Mouse (Mus musculus): ENCODE measurements around the gene Ascl5. TPM values are rescaled to one million over a fixed set of nuclear protein-coding genes. Genes with fewer than 3 reads are reported as not detected.

The Ascl5 gene
- not detected for polyA plus RNA-seq (2017; shearing (Covaris generic))

GRCm38 (mm10) chr1:136050312-136051012, at the start of gene Ascl5:
Gene Ascl5 (plus strand): TSS chr1:136050804.

DNA sequence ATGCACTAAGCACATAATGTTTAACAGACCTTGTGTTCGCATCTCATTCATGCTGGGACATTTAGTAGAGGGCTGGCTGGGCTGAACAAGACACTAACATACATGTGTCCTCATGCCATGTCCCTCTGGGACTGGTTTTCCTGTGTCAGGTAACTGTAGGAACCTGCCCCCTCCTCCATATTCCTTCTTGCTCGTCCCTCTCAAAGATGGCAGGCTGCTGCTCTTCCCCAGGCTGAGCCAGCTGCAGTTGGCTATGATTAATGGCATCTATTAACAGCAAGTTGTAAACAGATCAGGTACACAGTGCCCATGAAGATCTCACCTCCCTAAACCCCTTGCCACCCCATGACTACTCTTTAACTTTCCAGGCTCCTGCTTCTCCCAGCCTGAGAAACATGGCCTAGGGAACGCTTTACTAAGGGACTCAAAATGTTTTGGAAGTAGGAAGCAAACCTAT, 44.3 kb upstream of the Ascl5 start, which contains the start of gene Igfn1:
TSS of gene Igfn1 (minus strand) at position 51 of the 457 bp plus-strand sequence.

DNA sequence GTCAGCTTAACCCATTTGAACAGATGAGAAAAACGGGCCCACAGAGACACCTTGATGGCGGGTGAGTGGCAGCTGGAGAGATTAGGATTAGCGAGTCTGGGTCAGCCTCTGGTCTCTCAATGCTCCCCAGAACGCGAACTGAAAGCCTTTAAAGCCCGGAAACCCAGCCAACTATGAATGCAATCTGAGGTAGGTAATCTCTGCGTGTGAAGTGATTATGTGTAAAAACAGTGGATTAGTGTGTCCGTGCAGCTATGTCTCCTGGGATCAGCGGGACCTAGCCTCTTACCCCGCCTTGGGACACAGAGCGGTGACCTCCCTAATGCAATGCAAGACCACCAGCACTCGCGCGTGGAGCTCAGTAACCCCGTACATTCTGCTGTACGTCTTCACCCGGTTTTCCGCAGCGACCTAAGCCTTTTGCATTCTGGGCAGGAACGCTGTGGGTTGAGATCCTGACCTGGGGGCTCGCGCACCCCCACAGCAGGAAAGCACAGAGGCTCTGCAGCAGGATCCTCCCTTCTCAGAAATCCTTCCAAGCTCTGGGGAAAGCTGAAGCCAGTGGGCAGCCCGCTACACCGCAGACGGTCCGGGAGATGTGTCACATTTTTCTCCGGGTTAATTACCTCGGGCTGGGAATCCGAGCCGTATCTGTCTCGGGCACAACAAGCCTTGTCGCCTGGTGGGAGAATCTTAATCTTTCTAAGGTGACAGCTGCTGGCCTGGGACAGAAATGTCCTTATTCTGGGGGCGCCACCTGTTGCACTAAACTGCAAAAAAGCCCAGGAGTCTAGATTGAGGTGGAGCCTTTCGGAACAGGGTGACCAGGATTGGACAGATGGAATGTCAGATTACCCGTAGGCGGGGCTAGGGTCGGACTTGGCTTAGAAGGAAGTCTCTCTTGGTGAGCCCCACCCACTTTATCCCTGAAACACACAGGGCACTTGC, 43.1 kb upstream of the Ascl5 start, which contains the start of gene Tmem9:
TSS of gene Tmem9 (plus strand) at position 940 of the 948 bp plus-strand sequence.

GRCm38 (mm10) chr1:136052547-136052946, 1.9 kb downstream of the Ascl5 start, which contains the start of gene Cacna1s:
Gene Cacna1s (plus strand): TSS chr1:136052750.

Other genes starting within 250 kb of the Ascl5 start
- not detected for gene Lad1, start 232.2 kb upstream of the Ascl5 start, polyA plus RNA-seq (2017; shearing (Covaris generic))
- gene Tnnt2, start 214.4 kb upstream of the Ascl5 start, polyA plus RNA-seq (2017; shearing (Covaris generic)), result 0.11 TPM
- gene Pkp1, start 131.6 kb upstream of the Ascl5 start, polyA plus RNA-seq (2017; shearing (Covaris generic)), result not detected
- gene Igfn1, start 44.5 kb upstream of the Ascl5 start, polyA plus RNA-seq (2017; shearing (Covaris generic)), result not detected
- gene Tmem9, start 42.7 kb upstream of the Ascl5 start, polyA plus RNA-seq (2017; shearing (Covaris generic)), result 15.1 TPM
- gene Cacna1s, start 1.9 kb downstream of the Ascl5 start, polyA plus RNA-seq (2017; shearing (Covaris generic)), result not detected
- 28.1 TPM for gene Kif21b, start 80.6 kb downstream of the Ascl5 start, polyA plus RNA-seq (2017; shearing (Covaris generic))
- gene Mroh3, start 162.0 kb downstream of the Ascl5 start, polyA plus RNA-seq (2017; shearing (Covaris generic)), result not detected
- gene Inava, start 183.5 kb downstream of the Ascl5 start, polyA plus RNA-seq (2017; shearing (Covaris generic)), result not detected
- gene Gpr25, start 210.1 kb downstream of the Ascl5 start, polyA plus RNA-seq (2017; shearing (Covaris generic)), result not detected

All from effector memory CD4-positive, alpha-beta T cell, adult 7 months (primary cell).